Mouse (Mus musculus) frontal cortex, adult 2 months (tissue): ENCODE data around the gene Gm20075. TPM values are rescaled to one million over a fixed set of nuclear protein-coding genes. Genes with fewer than 3 reads are reported as not detected.
"Not testable (repeated sequence)": the region's sequence is repeated elsewhere in the genome, so short reads cannot be mapped to it uniquely, and the experiment has no call there.

ENCODE experiments used
- DNase-seq, 2 experiments: peaks; one replicate each; pipeline ENCODE4 v3.0.0; 2022; ENCODE audit warnings: low spot score in 1 of 2; ENCODE audit errors: extremely low spot score in 1 of 2
- polyA plus RNA-seq: library from polyadenylated mRNA; depleted of rRNA; stranded (reverse); fragments of >200 nt; gene quantifications from 2 replicates; pipeline ENCODE4 v1.2.3, GENCODE M21; 2012; rRNA removed

Gm20075 gene
- 1.3 and 2.3 TPM in 2 replicates for polyA plus RNA-seq

GRCm38 (mm10) chr13:96081276-96081675, at the start of gene Gm20075:
TSS of gene Gm20075 (minus strand) at chr13:96081376.
- DNase-seq = not testable (repeated sequence)

GRCm38 (mm10) chr13:96129081-96129480, 47.9 kb upstream of the Gm20075 start:
- DNase-seq = no peak

GRCm38 (mm10) chr13:96126669-96127068, 45.5 kb upstream of the Gm20075 start:
- DNase-seq = no peak

GRCm38 (mm10) chr13:96125011-96125410, 43.8 kb upstream of the Gm20075 start:
- DNase-seq = no peak

GRCm38 (mm10) chr13:96112711-96113110, 31.5 kb upstream of the Gm20075 start:
- DNase-seq = no peak

- no peak for DNase-seq
Measured at GRCm38 (mm10) chr13:96110767-96111166, 29.6 kb upstream of the Gm20075 start.

- DNase-seq = no peak
Measured at GRCm38 (mm10) chr13:96106367-96106766, 25.2 kb upstream of the Gm20075 start.

GRCm38 (mm10) chr13:96090929-96091328, 9.8 kb upstream of the Gm20075 start:
- DNase-seq = no peak

GRCm38 (mm10) chr13:96085581-96086302, 4.6 kb upstream of the Gm20075 start:
- DNase-seq = no peak

- not testable (repeated sequence) for DNase-seq
Measured at GRCm38 (mm10) chr13:96081754-96082153, 578 bp upstream of the Gm20075 start, which contains the start of gene Gm17190. TSS of gene Gm17190 (plus strand) at chr13:96082054.

GRCm38 (mm10) chr13:96073555-96073954, 7.6 kb downstream of the Gm20075 start:
- DNase-seq = no peak

- no peak for DNase-seq
Measured at GRCm38 (mm10) chr13:96052755-96053154, 28.4 kb downstream of the Gm20075 start.

GRCm38 (mm10) chr13:96045396-96045795, 35.8 kb downstream of the Gm20075 start:
- no peak for DNase-seq

GRCm38 (mm10) chr13:96040275-96041042, 40.7 kb downstream of the Gm20075 start:
- no peak for DNase-seq

- no peak for DNase-seq
Measured at GRCm38 (mm10) chr13:96039536-96039935, 41.6 kb downstream of the Gm20075 start.

GRCm38 (mm10) chr13:96030368-96031223, 50.6 kb downstream of the Gm20075 start:
- DNase-seq = peak; percentile 14 to 86

Other genes with a start within 250 kb of the Gm20075 start
- 5.5 and 5.7 TPM in 2 replicates for gene Iqgap2, start 189.5 kb downstream of the Gm20075 start, polyA plus RNA-seq
- 0.08 TPM in 1 of 2 replicates, not detected in the other for gene Gm17190, start 678 bp upstream of the Gm20075 start, polyA plus RNA-seq
- 13.9 and 14.8 TPM in 2 replicates for gene Sv2c, start 51.2 kb upstream of the Gm20075 start, polyA plus RNA-seq